Mouse (Mus musculus) myocyte (in vitro differentiated cells): ENCODE results near the gene Ankdd1a. TPM values are rescaled to one million over a fixed set of nuclear protein-coding genes. Genes with fewer than 3 reads are reported as not detected.

Experiments
- H3K27me3 ChIP-seq: one replicate; pipeline ENCODE4 v1.6.1; 2011; ENCODE audit not compliant: control insufficient read depth, insufficient read depth, insufficient read length
- H3K36me3 ChIP-seq: one replicate; pipeline ENCODE4 v1.6.1; 2011; ENCODE audit not compliant: control insufficient read depth, insufficient read depth
- H3K4me2 ChIP-seq: one replicate; pipeline ENCODE4 v1.6.1; 2011; ENCODE audit warnings: low read depth, control low read depth
- H3K4me3 ChIP-seq: one replicate; pipeline ENCODE4 v1.5.1; 2011; ENCODE audit warnings: mild to moderate bottlenecking, control low read depth, moderate library complexity
- H3K79me2 ChIP-seq: one replicate; pipeline ENCODE4 v1.6.1; 2011; ENCODE audit not compliant: control insufficient read depth, insufficient read depth
- H3ac ChIP-seq: one replicate; pipeline ENCODE4 v1.6.1; 2011; ENCODE audit not compliant: control insufficient read depth, insufficient read length
- CEBPB ChIP-seq: IDR thresholded peaks from 2 replicates; pipeline ENCODE4 v1.6.1; 2011; ENCODE audit warnings: mild to moderate bottlenecking, moderate library complexity; ENCODE audit not compliant: poor library complexity, insufficient read depth, severe bottlenecking
- E2F4 ChIP-seq: IDR thresholded peaks from one replicate; pipeline ENCODE4 v1.6.1; 2011; ENCODE audit warnings: mild to moderate bottlenecking, control low read depth, moderate library complexity; ENCODE audit not compliant: insufficient read depth
- MAX ChIP-seq: IDR thresholded peaks from one replicate; pipeline ENCODE4 v1.6.1; 2011; ENCODE audit warnings: low read depth, mild to moderate bottlenecking, control low read depth
- MYOD1 ChIP-seq, 3 experiments: IDR thresholded peaks; one replicate each; pipeline ENCODE4 v1.6.1; 2011; ENCODE audit warnings: control low read depth in 2 of 3, low read depth in 2 of 3, mild to moderate bottlenecking in 2 of 3, moderate library complexity in 1 of 3; ENCODE audit not compliant: insufficient read length in 2 of 3, control insufficient read depth in 1 of 3
- MYOG ChIP-seq, 3 experiments: IDR thresholded peaks; one replicate each; pipeline ENCODE4 v1.6.1; 2011; ENCODE audit warnings: control low read depth in 2 of 3, low read depth in 2 of 3, mild to moderate bottlenecking in 2 of 3; ENCODE audit not compliant: insufficient read length in 2 of 3, control insufficient read depth in 1 of 3, insufficient read depth in 1 of 3
- POLR2A ChIP-seq: IDR thresholded peaks from one replicate; pipeline ENCODE4 v1.6.1; 2011; ENCODE audit warnings: low read depth, mild to moderate bottlenecking, control low read depth, moderate library complexity; ENCODE audit not compliant: insufficient read length
- POLR2AphosphoS2 ChIP-seq: IDR thresholded peaks from one replicate; pipeline ENCODE4 v1.6.1; 2011; ENCODE audit warnings: low read depth, control low read depth; ENCODE audit not compliant: insufficient read length
- REST ChIP-seq: IDR thresholded peaks from one replicate; pipeline ENCODE4 v1.6.1; 2011; ENCODE audit warnings: mild to moderate bottlenecking, control low read depth, moderate library complexity; ENCODE audit not compliant: insufficient read depth, insufficient read length
- SRF ChIP-seq: IDR thresholded peaks from one replicate; pipeline ENCODE4 v1.6.1; 2011; ENCODE audit warnings: low read depth; ENCODE audit not compliant: control insufficient read depth, insufficient read length
- TCF12 ChIP-seq: IDR thresholded peaks from one replicate; pipeline ENCODE4 v1.6.1; 2011; ENCODE audit warnings: mild to moderate bottlenecking, control low read depth; ENCODE audit not compliant: poor library complexity, insufficient read depth, severe bottlenecking
- TCF3 ChIP-seq: IDR thresholded peaks from one replicate; pipeline ENCODE4 v1.6.1; 2011; ENCODE audit warnings: low read depth, control low read depth; ENCODE audit not compliant: insufficient read length
- USF1 ChIP-seq: IDR thresholded peaks from one replicate; pipeline ENCODE4 v1.6.1; 2011; ENCODE audit warnings: low read depth, mild to moderate bottlenecking, control low read depth, moderate library complexity
- polyA plus RNA-seq: library from polyadenylated mRNA; unstranded; fragments of >200 nt; fragmentation: generic; extraction: Trizol; gene quantifications from one replicate; pipeline ENCODE4 v1.2.1, GENCODE M21; 2012; ENCODE audit warnings: missing spikeins

Gene Ankdd1a
- polyA plus RNA-seq, 1 experiment = 0.02 TPM

DNA sequence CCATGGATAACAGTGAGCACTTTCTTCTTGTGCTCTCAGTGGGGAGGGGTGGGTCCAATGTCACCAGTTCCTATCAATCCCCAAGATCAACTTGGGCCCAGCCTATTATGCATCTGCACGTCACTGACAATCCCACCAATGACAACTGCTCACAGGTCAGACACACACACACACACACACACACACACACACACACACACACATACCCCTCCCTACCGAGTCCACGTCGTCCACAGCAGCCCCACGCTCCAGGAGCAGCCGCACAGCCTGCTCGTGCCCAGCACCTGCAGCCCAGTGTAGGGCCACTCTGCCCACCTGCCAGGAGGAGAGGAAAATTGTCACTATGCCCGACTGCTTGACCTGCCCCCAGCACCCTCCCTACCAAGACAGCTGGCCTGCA is 5.6 kb downstream of the Ankdd1a start:
- no peak for TF ChIP-seq MYOG (IDR thresholded peaks at IDR 0.05; ENCODE audit: control insufficient read depth in 1 of 3, insufficient read depth in 1 of 3, insufficient read length in 2 of 3, low read depth in 2 of 3)
- TF ChIP-seq E2F4 = no peak
- TF ChIP-seq MAX = no peak
- TF ChIP-seq TCF3 = no peak
- TF ChIP-seq POLR2AphosphoS2 = no peak
- TF ChIP-seq SRF = no peak
- TF ChIP-seq USF1 = no peak
- H3K36me3 ChIP-seq = no peaks in the 10 kb centered on the region

DNA sequence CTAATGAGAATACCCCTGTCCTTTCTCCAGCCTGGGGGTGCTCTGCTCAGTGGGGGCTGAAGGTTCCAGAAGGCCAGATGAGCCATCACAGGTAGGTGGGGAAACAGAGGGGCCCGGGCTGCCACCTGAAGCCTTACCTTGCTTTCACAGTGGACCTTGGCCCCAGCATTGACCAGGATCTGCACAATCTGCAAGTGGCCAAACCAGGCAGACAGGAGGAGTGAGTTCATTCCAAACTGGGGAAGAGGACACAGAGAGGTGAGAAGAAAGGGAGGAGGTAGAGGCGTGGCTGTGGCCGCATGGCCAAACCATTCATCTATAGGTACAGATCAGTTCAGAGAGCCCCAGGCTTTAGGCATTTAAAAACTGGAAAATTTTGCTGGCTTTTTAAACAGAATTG is 7.5 kb downstream of the Ankdd1a start:
- H3K4me2 ChIP-seq = no peak overlapping the region
- H3K79me2 ChIP-seq = no peaks in the 10 kb centered on the region
- H3ac ChIP-seq = no peak overlapping the region
- peaks cover 10% of the 10 kb centered on the region for H3K27me3 ChIP-seq
- H3K36me3 ChIP-seq = no peaks in the 10 kb centered on the region
- TF ChIP-seq POLR2AphosphoS2 (no peak), E2F4 (no peak), USF1 (no peak), MYOD1 (IDR thresholded peaks at IDR 0.05; ENCODE audit: control insufficient read depth in 1 of 3, insufficient read length in 2 of 3, low read depth in 2 of 3) (no peak), MYOG (IDR thresholded peaks at IDR 0.05; ENCODE audit: control insufficient read depth in 1 of 3, insufficient read depth in 1 of 3, insufficient read length in 2 of 3, low read depth in 2 of 3) (no peak), CEBPB (no peak), TCF12 (no peak), MAX (no peak), POLR2A (no peak), SRF (no peak), TCF3 (no peak)
- no peak overlapping the region for H3K4me3 ChIP-seq

More for the DNA sequence above, 5.6 kb downstream of the Ankdd1a start:
- H3K4me2 ChIP-seq = no peak overlapping the region
- no peak overlapping the region for H3ac ChIP-seq
- no peak overlapping the region for H3K4me3 ChIP-seq
- H3K79me2 ChIP-seq = no peaks in the 10 kb centered on the region
- peaks cover 10% of the 10 kb centered on the region for H3K27me3 ChIP-seq

DNA sequence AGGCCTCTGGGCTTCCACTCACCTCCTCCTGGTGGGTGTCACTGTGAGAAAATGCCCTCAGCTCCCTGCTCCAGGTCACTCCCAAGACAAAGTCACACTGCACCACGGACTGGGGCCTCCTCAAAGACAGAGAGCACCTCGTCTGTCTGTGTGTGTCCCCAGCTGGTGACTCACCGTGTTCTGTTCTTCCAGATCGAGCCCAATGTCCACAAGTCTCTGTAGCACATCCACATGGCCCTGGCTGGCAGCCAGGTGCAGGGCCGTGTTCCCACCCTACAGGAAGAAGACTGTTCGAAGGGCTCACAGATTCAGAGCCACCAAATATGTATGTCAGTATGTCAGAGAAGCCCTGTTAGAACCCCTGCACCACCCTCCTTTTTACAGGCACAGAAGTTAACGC is 11.5 kb downstream of the Ankdd1a start:
- H3ac ChIP-seq = no peak overlapping the region
- no peak overlapping the region for H3K4me3 ChIP-seq
- TF ChIP-seq MAX = no peak
- no peak for TF ChIP-seq TCF3
- TF ChIP-seq MYOG (IDR thresholded peaks at IDR 0.05; ENCODE audit: control insufficient read depth in 1 of 3, insufficient read depth in 1 of 3, insufficient read length in 2 of 3, low read depth in 2 of 3) = no peak
- no peak for TF ChIP-seq POLR2A
- no peak for TF ChIP-seq SRF
- TF ChIP-seq MYOD1 (IDR thresholded peaks at IDR 0.05; ENCODE audit: control insufficient read depth in 1 of 3, insufficient read length in 2 of 3, low read depth in 2 of 3) = no peak
- no peak for TF ChIP-seq USF1
- no peak for TF ChIP-seq POLR2AphosphoS2
- no peak for TF ChIP-seq REST
- TF ChIP-seq TCF12 = no peak
- no peak for TF ChIP-seq E2F4
- TF ChIP-seq CEBPB = no peak
- no peaks in the 10 kb centered on the region for H3K79me2 ChIP-seq
- peaks cover 4% of the 10 kb centered on the region for H3K27me3 ChIP-seq
- no peak overlapping the region for H3K4me2 ChIP-seq
- no peaks in the 10 kb centered on the region for H3K36me3 ChIP-seq

DNA sequence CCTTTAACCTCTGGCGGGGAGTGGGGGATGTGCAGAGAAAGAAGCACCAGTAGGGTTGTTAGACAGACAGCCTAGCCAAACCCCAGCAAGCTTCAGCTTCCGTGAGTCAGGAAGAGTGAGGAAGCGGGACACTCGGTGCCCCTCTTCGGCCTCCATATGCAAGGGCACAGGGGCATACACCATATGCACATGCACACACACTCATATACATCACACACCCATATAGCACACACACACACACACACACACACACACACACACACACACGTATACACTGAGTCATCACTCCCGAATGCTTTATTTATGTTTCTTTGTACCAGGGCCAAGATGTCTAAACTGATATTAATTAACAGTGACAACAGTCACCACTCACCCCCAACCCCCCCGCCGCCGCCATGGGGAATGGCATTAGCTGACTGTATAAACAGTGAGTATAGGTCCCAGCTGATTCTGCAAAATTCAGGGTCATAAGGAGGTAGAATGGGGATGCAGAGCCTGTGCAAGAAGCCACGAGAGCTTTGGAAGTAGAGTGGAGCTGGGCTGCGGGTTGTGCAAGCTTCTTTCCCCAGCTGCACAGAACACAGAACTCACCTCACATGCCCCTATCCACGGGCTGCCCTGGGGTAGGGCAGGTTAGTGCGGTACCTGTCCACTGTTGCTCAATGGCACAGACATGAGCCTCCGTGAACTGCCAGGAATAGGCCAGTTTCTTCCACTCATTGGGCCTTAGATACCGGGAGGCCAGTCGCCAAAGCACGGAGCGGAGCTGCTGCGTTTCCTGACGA is 17.1 kb downstream of the Ankdd1a start:
- Histone ChIP-seq H3K4me2 (no peak overlapping the region), H3ac (no peak overlapping the region), H3K79me2 (no peaks in the 10 kb centered on the region), H3K27me3 (no peaks in the 10 kb centered on the region), H3K36me3 (no peaks in the 10 kb centered on the region), H3K4me3 (no peak overlapping the region)
- TF ChIP-seq REST = no peak
- TF ChIP-seq SRF = no peak
- TF ChIP-seq MYOG (IDR thresholded peaks at IDR 0.05; ENCODE audit: control insufficient read depth in 1 of 3, insufficient read depth in 1 of 3, insufficient read length in 2 of 3, low read depth in 2 of 3) = no peak
- TF ChIP-seq MAX = no peak
- no peak for TF ChIP-seq TCF3
- no peak for TF ChIP-seq MYOD1 (IDR thresholded peaks at IDR 0.05; ENCODE audit: control insufficient read depth in 1 of 3, insufficient read length in 2 of 3, low read depth in 2 of 3)
- TF ChIP-seq TCF12 = no peak
- no peak for TF ChIP-seq POLR2A
- no peak for TF ChIP-seq POLR2AphosphoS2
- no peak for TF ChIP-seq CEBPB
- no peak for TF ChIP-seq USF1
- no peak for TF ChIP-seq E2F4
